In genomic region chr2:148029050-148029608, GRCm38 (mm10) we compare ENCODE assay signal across 24 mouse cellular contexts. TPM values are rescaled to one million over a fixed set of nuclear protein-coding genes. Genes with fewer than 3 reads are reported as not detected.
A peak's percentile ranks its signal among the peaks of the same experiment; 100 is the strongest.
DNase-seq lines count a peak whose midpoint lies in the region; ATAC-seq lines count a peak whose summit lies in the region.
"Had no signal": no experiment of that assay in that cellular context is flagged by ENCODE, and none has a peak within 500 bp of the region (broad histone marks: within the 10 kb centered on the region; RNA-seq: fewer than 3 reads in every experiment).

No protein-coding gene starts in this region.

- peaks cover 89% of the 10 kb centered on the region for H3K27me3 ChIP-seq in hindbrain, embryonic 11.5 days (ENCODE audit: control insufficient read depth, insufficient read depth, low read length)
- H3K27me3 ChIP-seq in hindbrain, embryonic 14.5 days (ENCODE audit: control insufficient read depth, insufficient read depth, low read length): peaks cover 98% of the 10 kb centered on the region
- H3K27me3 ChIP-seq in lung, embryonic 15.5 days: peaks cover 80% of the 10 kb centered on the region
- peaks cover 95% of the 10 kb centered on the region for H3K27me3 ChIP-seq in neural tube, embryonic 11.5 days (ENCODE audit: control insufficient read depth, insufficient read depth, low read length)
- peaks cover 98% of the 10 kb centered on the region for H3K27me3 ChIP-seq in neural tube, embryonic 13.5 days

- H3K36me3 ChIP-seq in hindbrain, embryonic 11.5 days (ENCODE audit: control insufficient read depth, insufficient read depth, low read length): no peaks in the 10 kb centered on the region
- no peaks in the 10 kb centered on the region for H3K36me3 ChIP-seq in hindbrain, embryonic 14.5 days (replicated peaks; ENCODE audit: control insufficient read depth, insufficient read depth)
- H3K36me3 ChIP-seq in lung, embryonic 15.5 days: no peaks in the 10 kb centered on the region
- no peaks in the 10 kb centered on the region for H3K36me3 ChIP-seq in neural tube, embryonic 11.5 days (ENCODE audit: control insufficient read depth, insufficient read depth, low read length)
- no peaks in the 10 kb centered on the region for H3K36me3 ChIP-seq in neural tube, embryonic 13.5 days
- H3K36me3 ChIP-seq: forebrain, embryonic 10.5 days; limb, embryonic 13.5 days; stomach, embryonic 15.5 days had no signal

- WGBS in hindbrain, embryonic 11.5 days: 14% methylated on average over 9 of the region's 9 CpGs
- 10% methylated on average over 9 of the region's 9 CpGs for WGBS in hindbrain, embryonic 14.5 days
- 47% methylated on average over 9 of the region's 9 CpGs for WGBS in lung, embryonic 15.5 days
- WGBS in neural tube, embryonic 11.5 days: 8% methylated on average over 9 of the region's 9 CpGs
- WGBS in neural tube, embryonic 13.5 days: 9% methylated on average over 9 of the region's 9 CpGs

- no peak overlapping the region for H3K9ac ChIP-seq in hindbrain, embryonic 11.5 days (ENCODE audit: low read depth, low read length)
- no peak overlapping the region for H3K9ac ChIP-seq in hindbrain, embryonic 14.5 days
- H3K9ac ChIP-seq in lung, embryonic 15.5 days: no peak overlapping the region
- H3K9ac ChIP-seq in neural tube, embryonic 11.5 days (ENCODE audit: low read length): no peak overlapping the region
- no peak overlapping the region for H3K9ac ChIP-seq in neural tube, embryonic 13.5 days
- H3K9ac ChIP-seq: limb, embryonic 13.5 days; liver, embryonic 14.5 days; stomach, embryonic 15.5 days had no signal

- no peak overlapping the region for H3K4me3 ChIP-seq in hindbrain, embryonic 11.5 days (ENCODE audit: low read depth, low read length)
- no peak overlapping the region for H3K4me3 ChIP-seq in hindbrain, embryonic 14.5 days (replicated peaks; ENCODE audit: low read length)
- no peak overlapping the region for H3K4me3 ChIP-seq in lung, embryonic 15.5 days
- H3K4me3 ChIP-seq in neural tube, embryonic 11.5 days (ENCODE audit: low read depth, low read length): no peak overlapping the region
- H3K4me3 ChIP-seq in neural tube, embryonic 13.5 days: no peak overlapping the region
- H3K4me3 ChIP-seq: forebrain, embryonic 10.5 days; limb, embryonic 13.5 days; myocyte; stomach, embryonic 15.5 days had no signal

- H3K4me2 ChIP-seq in hindbrain, embryonic 11.5 days (replicated peaks; ENCODE audit: low read depth, low read length): no peak overlapping the region
- no peak overlapping the region for H3K4me2 ChIP-seq in hindbrain, embryonic 14.5 days (replicated peaks)
- no peak overlapping the region for H3K4me2 ChIP-seq in lung, embryonic 15.5 days
- H3K4me2 ChIP-seq in neural tube, embryonic 11.5 days (ENCODE audit: low read depth): no peak overlapping the region
- H3K4me2 ChIP-seq in neural tube, embryonic 13.5 days: no peak overlapping the region
- H3K4me2 ChIP-seq: limb, embryonic 13.5 days; stomach, embryonic 15.5 days had no signal

- no peaks in the 10 kb centered on the region for H3K4me1 ChIP-seq in hindbrain, embryonic 11.5 days (replicated peaks; ENCODE audit: control insufficient read depth, insufficient read depth, low read length)
- H3K4me1 ChIP-seq in hindbrain, embryonic 14.5 days (replicated peaks; ENCODE audit: control insufficient read depth, insufficient read depth, low read length): no peaks in the 10 kb centered on the region
- peaks cover 20% of the 10 kb centered on the region; the same call in 1 of the 2 replicates for H3K4me1 ChIP-seq in lung, embryonic 15.5 days
- no peaks in the 10 kb centered on the region for H3K4me1 ChIP-seq in neural tube, embryonic 11.5 days (ENCODE audit: control insufficient read depth, insufficient read depth, low read length)
- no peaks in the 10 kb centered on the region for H3K4me1 ChIP-seq in neural tube, embryonic 13.5 days (replicated peaks)
- H3K4me1 ChIP-seq: limb, embryonic 13.5 days; stomach, embryonic 15.5 days had no signal

- no peak overlapping the region for H3K27ac ChIP-seq in hindbrain, embryonic 11.5 days (ENCODE audit: low read depth, low read length)
- no peak overlapping the region for H3K27ac ChIP-seq in hindbrain, embryonic 14.5 days
- peak overlapping the region; percentile 64; the same call in 1 of the 2 replicates for H3K27ac ChIP-seq in lung, embryonic 15.5 days
- H3K27ac ChIP-seq in neural tube, embryonic 11.5 days (ENCODE audit: low read depth, low read length): no peak overlapping the region
- H3K27ac ChIP-seq in neural tube, embryonic 13.5 days (replicated peaks): no peak overlapping the region
- H3K27ac ChIP-seq: forebrain, embryonic 10.5 days; limb, embryonic 13.5 days; liver, embryonic 14.5 days; stomach, embryonic 15.5 days had no signal

- no peak for DNase-seq in hindbrain, embryonic 11.5 days (ENCODE audit: low spot score)
- no peak for DNase-seq in hindbrain, embryonic 14.5 days (ENCODE audit: low spot score)
- DNase-seq in lung, postnatal 10 days: no peak
- no peak for DNase-seq in neural tube, embryonic 11.5 days (ENCODE audit: low spot score)
- no peak for DNase-seq in neural tube, embryonic 10.5 days (ENCODE audit: extremely low spot score, low spot score)
- DNase-seq in heart, adult 11 months: no peak
- DNase-seq: adrenal gland, postnatal 14 days; cerebellum, adult 8-10 months; cerebellum, postnatal 36 days; gastrocnemius, postnatal 36 days; kidney, adult 18-20 months; kidney, postnatal 4 days; layer of hippocampus, adult 9-11 months; lung, postnatal 36 days; right cerebral cortex, adult 18-20 months; thymus, postnatal 36 days had no signal

- ATAC-seq in hindbrain, embryonic 11.5 days (ENCODE audit: low FRiP score): peak; percentile 90
- ATAC-seq in hindbrain, embryonic 14.5 days (ENCODE audit: low FRiP score): no peak
- no peak for ATAC-seq in lung, embryonic 15.5 days (ENCODE audit: borderline replicate concordance, extremely low read depth, low FRiP score, low TSS enrichment)
- ATAC-seq in neural tube, embryonic 11.5 days (ENCODE audit: insufficient read depth, low FRiP score, low TSS enrichment): peak; percentile 72
- ATAC-seq in neural tube, embryonic 13.5 days (ENCODE audit: low read depth): peak; percentile 67; the same call in 1 of the 2 replicates
- ATAC-seq: CD4-positive, CD25-positive, alpha-beta regulatory T cell, adult 4 months had no signal

- H3K9me3 ChIP-seq in hindbrain, embryonic 11.5 days (ENCODE audit: control insufficient read depth, low read length): no peaks in the 10 kb centered on the region
- H3K9me3 ChIP-seq in hindbrain, embryonic 14.5 days (ENCODE audit: control insufficient read depth, low read length): no peaks in the 10 kb centered on the region
- H3K9me3 ChIP-seq in lung, embryonic 15.5 days: no peaks in the 10 kb centered on the region
- no peaks in the 10 kb centered on the region for H3K9me3 ChIP-seq in neural tube, embryonic 11.5 days (ENCODE audit: control insufficient read depth, low read length)
- H3K9me3 ChIP-seq in neural tube, embryonic 13.5 days: no peaks in the 10 kb centered on the region
- H3K9me3 ChIP-seq: forebrain, embryonic 10.5 days; limb, embryonic 13.5 days; stomach, embryonic 15.5 days had no signal

RNA-seq across cellular contexts. Expression of gene Foxa2, which starts 17.6 kb away (rescaled TPM):
- 3.4 and 4.5 TPM in 2 replicates for polyA plus RNA-seq in hindbrain, embryonic 11.5 days (2014; fragmentation: Nextera tagmentation; extraction: Ambion mirVana)
- polyA plus RNA-seq in hindbrain, embryonic 14.5 days (2014; fragmentation: Nextera tagmentation; extraction: Ambion mirVana): 2.1 and 2.2 TPM in 2 replicates
- polyA plus RNA-seq in lung, embryonic 15.5 days (2015; fragmentation: Nextera tagmentation; extraction: Ambion mirVana): 38.4 and 40.6 TPM in 2 replicates
- polyA plus RNA-seq in neural tube, embryonic 11.5 days (2014; fragmentation: Nextera tagmentation; extraction: Ambion mirVana): 4.0 and 4.1 TPM in 2 replicates
- 2.0 and 2.1 TPM in 2 replicates for polyA plus RNA-seq in neural tube, embryonic 13.5 days (2015; fragmentation: Nextera tagmentation; extraction: Ambion mirVana)
- polyA plus RNA-seq: CD4-positive, CD25-positive, alpha-beta regulatory T cell, adult 4 months had no signal

Comparison
In these comparisons a context has a peak if more than half of its experiments do, and no peak if none do; other contexts are left out.
1. ATAC-seq: peak in hindbrain, embryonic 11.5 days (single experiment), neural tube, embryonic 11.5 days (single experiment) and neural tube, embryonic 13.5 days (single experiment); none in hindbrain, embryonic 14.5 days (single experiment) and lung, embryonic 15.5 days (single experiment).